Mouse (Mus musculus) heart, postnatal 0 days (tissue): ENCODE data around the gene Gm21915. TPM values are rescaled to one million over a fixed set of nuclear protein-coding genes. Genes with fewer than 3 reads are reported as not detected.
A peak's percentile ranks its signal among the peaks of the same experiment; 100 is the strongest.

ENCODE experiments used
- ATAC-seq: fragments of 200-750 bp; cut with Nextera tagmentation; 2 replicates; pipeline ENCODE4 v1.8.0; 2017; ENCODE audit warnings: low read depth, moderate number of reproducible peaks, moderate library complexity; ENCODE audit not compliant: insufficient read depth
- DNase-seq: peaks from one replicate; pipeline ENCODE4 v3.0.0-alpha.2; 2016; ENCODE audit warnings: low spot score
- H3K27ac ChIP-seq: fragments of 300-500 bp; sonication (generic); 2 replicates; pipeline ENCODE4 v1.5.1; 2014; ENCODE audit warnings: low read depth, mild to moderate bottlenecking
- H3K27me3 ChIP-seq: fragments of 300-500 bp; sonication (generic); 2 replicates; pipeline ENCODE4 v1.6.1; 2014; ENCODE audit warnings: low read length, mixed read lengths; ENCODE audit not compliant: control insufficient read depth, insufficient read depth
- H3K36me3 ChIP-seq: fragments of 300-500 bp; sonication (generic); replicated peaks from 2 replicates; pipeline ENCODE4 v1.6.1; 2014; ENCODE audit warnings: low read length, mixed read lengths; ENCODE audit not compliant: control insufficient read depth, insufficient read depth
- H3K4me1 ChIP-seq: fragments of 300-500 bp; sonication (generic); 2 replicates; pipeline ENCODE4 v1.6.1; 2014; ENCODE audit warnings: antibody characterized with exemption; ENCODE audit not compliant: control insufficient read depth, insufficient read depth
- H3K4me2 ChIP-seq: fragments of 300-500 bp; sonication (generic); 2 replicates; pipeline ENCODE4 v1.6.1; 2014; ENCODE audit warnings: low read depth, mild to moderate bottlenecking, low read length, moderate library complexity
- H3K4me3 ChIP-seq: fragments of 300-500 bp; sonication (generic); 2 replicates; pipeline ENCODE4 v1.5.1; 2014; ENCODE audit warnings: low read depth, low read length
- H3K9ac ChIP-seq: fragments of 300-500 bp; sonication (generic); replicated peaks from 2 replicates; pipeline ENCODE4 v1.6.1; 2014; ENCODE audit warnings: low read depth, low read length, mixed read lengths
- H3K9me3 ChIP-seq: fragments of 300-500 bp; sonication (generic); replicated peaks from 2 replicates; pipeline ENCODE4 v1.6.1; 2016; ENCODE audit warnings: low read length; ENCODE audit not compliant: control insufficient read depth
- CTCF ChIP-seq: IDR thresholded peaks from 2 replicates; pipeline ENCODE4 v1.5.1; 2016; ENCODE audit warnings: antibody characterized with exemption, control low read depth, low read depth
- EP300 ChIP-seq: IDR thresholded peaks from 2 replicates; pipeline ENCODE4 v1.6.1; 2016; ENCODE audit warnings: antibody characterized with exemption, low read depth
- WGBS: fragments of 180-500 bp; shearing (Covaris S2); extraction: QIAGEN DNeasy Blood & Tissue Kit; methylation state at CpG from one replicate; pipeline ENCODE4 v1.1.7; 2014; 5-methylcytosine and 5-hydroxymethylcytosine counted together
- polyA plus RNA-seq: library from polyadenylated mRNA; unstranded; fragments of >200 nt; fragmentation: Nextera tagmentation; extraction: Ambion mirVana; gene quantifications from 2 replicates; pipeline ENCODE4 v1.2.1, GENCODE M21; 2015
- total RNA-seq: library from RNA; depleted of rRNA; stranded (reverse); fragments of >200 nt; gene quantifications from 2 replicates; pipeline ENCODE4 v1.2.3, GENCODE M21; 2014; ENCODE audit warnings: low replicate concordance

Gene Gm21915
- total and polyA plus RNA-seq, 2 experiments from 2014 or later, result not detected

DNA sequence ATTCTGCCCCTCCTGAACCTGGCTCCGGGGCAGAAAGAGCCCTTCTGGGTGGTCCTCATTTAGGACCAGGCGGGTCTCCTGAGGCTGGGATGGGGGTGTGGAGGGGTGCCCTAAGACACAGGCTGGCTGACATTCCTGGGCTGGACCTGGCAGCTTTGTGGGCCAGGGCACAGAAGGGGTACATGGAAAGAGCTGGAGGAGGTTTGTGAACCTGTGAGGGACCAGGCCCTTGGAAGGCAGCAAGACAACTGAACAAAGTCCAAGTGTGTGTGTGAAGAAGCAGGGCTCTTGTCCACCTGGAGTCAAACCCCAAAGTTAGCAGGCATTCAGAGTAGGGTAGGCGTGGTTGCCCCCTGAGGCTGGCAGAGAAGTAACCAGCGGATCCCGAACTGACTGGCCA is 16.6 kb downstream of the Gm21915 start:
- 74% methylated on average over 5 of the region's 5 CpGs for WGBS
- Histone ChIP-seq H3K9ac (no peak overlapping the region), H3K27ac (no peak overlapping the region)

DNA sequence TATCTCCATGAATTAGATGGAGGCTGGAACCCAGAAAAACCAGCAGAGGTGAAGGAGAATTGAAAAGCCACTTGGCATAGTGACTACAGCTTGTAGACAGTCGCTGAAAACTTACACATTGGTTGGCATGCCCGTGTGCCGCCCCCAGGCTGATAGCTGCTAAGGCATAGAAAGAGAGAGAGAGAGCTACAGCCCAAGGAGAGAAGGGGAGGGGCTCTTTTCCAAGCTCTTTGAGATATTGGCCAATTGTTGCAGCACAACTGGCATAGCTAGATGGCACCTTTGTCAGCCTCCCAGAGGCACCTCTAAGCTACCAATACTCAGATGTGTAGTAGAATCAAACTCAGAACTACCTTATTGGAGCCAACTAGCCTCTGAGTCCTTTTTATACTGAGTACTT is 17.1 kb downstream of the Gm21915 start:
- Histone ChIP-seq H3K36me3 (no peaks in the 10 kb centered on the region), H3K9me3 (no peaks in the 10 kb centered on the region), H3K27ac (no peak overlapping the region), H3K4me2 (peak overlapping the region; percentile 96; the same call in 1 of the 2 replicates), H3K4me1 (peaks cover 7% of the 10 kb centered on the region; the same call in 1 of the 2 replicates), H3K4me3 (no peak overlapping the region; the same call in 1 of the 2 replicates), H3K27me3 (peaks cover 35% of the 10 kb centered on the region), H3K9ac (no peak overlapping the region)
- no peak for TF ChIP-seq CTCF
- TF ChIP-seq EP300, result no peak
- no peak for ATAC-seq
- no peak for DNase-seq
- 66% methylated on average over 3 of the region's 3 CpGs for WGBS

More for the DNA sequence above, 16.6 kb downstream of the Gm21915 start:
- H3K36me3 ChIP-seq, result no peaks in the 10 kb centered on the region
- H3K27me3 ChIP-seq, result peaks cover 35% of the 10 kb centered on the region
- H3K4me3 ChIP-seq, result peak overlapping the region; percentile 66
- ATAC-seq, result no peak
- peaks cover 7% of the 10 kb centered on the region; the same call in 1 of the 2 replicates for H3K4me1 ChIP-seq
- H3K4me2 ChIP-seq, result peak overlapping the region; percentile 96
- TF ChIP-seq EP300 (no peak), CTCF (no peak)
- H3K9me3 ChIP-seq, result no peaks in the 10 kb centered on the region
- no peak for DNase-seq

DNA sequence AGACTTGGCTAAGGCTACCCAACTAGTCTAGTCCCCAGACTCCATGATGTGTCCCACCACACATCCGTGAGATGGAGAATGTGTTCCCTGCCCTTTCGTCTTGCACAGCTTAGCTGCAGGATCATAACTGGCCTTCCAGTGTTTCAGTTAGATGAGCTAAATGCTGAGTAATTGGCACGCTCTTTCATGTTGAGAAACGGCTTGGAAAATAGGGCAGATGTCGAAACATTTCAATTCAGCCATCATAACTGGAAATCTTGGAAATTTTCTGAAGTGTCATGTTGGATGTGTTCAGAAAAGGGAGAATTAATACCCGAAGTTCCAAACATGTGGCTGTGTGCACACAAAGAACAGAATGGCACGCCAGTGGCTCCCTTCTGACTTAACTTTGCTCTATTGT is 20.1 kb downstream of the Gm21915 start:
- 84% methylated on average over 7 of the region's 7 CpGs for WGBS
- peaks cover 7% of the 10 kb centered on the region; the same call in 1 of the 2 replicates for H3K4me1 ChIP-seq
- no peaks in the 10 kb centered on the region for H3K9me3 ChIP-seq
- H3K27me3 ChIP-seq, result peaks cover 24% of the 10 kb centered on the region
- H3K36me3 ChIP-seq, result no peaks in the 10 kb centered on the region
- ATAC-seq (no peak), DNase-seq (no peak)
- no peak overlapping the region for H3K4me3 ChIP-seq
- H3K9ac ChIP-seq, result no peak overlapping the region
- no peak overlapping the region for H3K27ac ChIP-seq
- H3K4me2 ChIP-seq, result no peak overlapping the region
- no peak for TF ChIP-seq EP300

DNA sequence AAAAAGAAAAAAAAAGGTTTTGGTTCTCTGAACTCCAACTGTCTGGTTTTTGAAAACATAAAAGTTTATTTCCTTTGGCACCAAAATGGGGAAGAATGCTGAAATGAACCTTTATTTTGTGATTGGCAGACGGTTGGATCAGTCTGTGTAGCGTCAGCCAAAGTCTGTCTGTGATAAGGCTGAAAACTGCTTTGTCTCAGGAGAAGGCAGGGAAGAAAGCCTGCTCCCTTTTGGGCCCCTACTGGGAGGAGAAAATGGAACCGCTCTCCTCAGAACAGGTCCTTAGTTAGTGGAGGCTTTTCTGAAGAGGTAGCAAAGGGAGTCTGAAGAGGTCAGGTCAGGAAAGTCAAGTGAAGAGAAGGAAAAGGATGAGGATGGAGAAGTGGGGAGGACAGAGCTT is 22.6 kb downstream of the Gm21915 start:
- ATAC-seq (no peak), DNase-seq (no peak)
- Histone ChIP-seq H3K4me3 (no peak overlapping the region), H3K9me3 (no peaks in the 10 kb centered on the region), H3K9ac (no peak overlapping the region), H3K36me3 (no peaks in the 10 kb centered on the region), H3K27me3 (peaks cover 2% of the 10 kb centered on the region; the same call in 1 of the 2 replicates), H3K4me2 (no peak overlapping the region), H3K27ac (no peak overlapping the region), H3K4me1 (no peaks in the 10 kb centered on the region)
- TF ChIP-seq EP300, result no peak
- no peak for TF ChIP-seq CTCF
- WGBS, result 40% methylated on average over 3 of the region's 3 CpGs

DNA sequence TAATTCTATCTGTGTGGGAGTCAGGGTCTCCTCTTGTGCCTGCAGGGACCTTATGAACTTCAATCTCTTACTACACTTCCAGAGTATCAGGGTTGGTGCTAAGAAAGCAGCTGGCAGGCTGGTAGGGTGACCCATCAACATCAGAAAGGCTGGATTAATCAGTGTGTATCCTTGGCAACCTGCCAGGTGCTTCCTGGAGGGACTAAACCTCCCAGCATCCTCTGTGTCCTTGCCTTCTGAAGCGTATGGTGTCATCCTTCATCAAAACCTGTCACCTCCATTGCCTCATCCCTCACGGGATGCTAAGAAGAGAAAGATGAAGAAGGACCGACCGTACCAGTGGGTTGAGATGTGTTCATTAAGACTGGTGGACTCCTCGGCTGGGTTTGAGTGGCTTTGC is 23.4 kb downstream of the Gm21915 start:
- no peak for DNase-seq
- no peak overlapping the region for H3K27ac ChIP-seq

DNA sequence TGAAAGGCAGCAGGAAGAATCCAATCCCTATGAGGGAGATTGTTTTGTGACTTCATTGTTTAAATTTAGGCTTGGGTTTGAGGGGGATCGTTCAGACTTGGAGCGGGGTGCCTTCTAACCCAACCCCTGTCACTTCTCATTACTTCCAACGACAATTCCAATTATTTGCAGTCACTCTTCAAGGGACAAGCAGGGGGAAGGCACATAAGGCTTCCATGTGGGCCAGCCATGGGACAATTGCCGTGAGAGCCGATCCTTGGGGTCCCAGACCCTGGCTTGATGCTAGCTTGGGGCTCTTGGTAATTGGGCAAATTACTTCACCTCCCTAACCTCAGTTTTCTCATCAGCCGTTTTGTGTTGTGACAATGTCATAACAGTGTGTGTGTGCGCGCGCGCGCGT is 23.9 kb downstream of the Gm21915 start:
- no peak overlapping the region for H3K4me3 ChIP-seq
- no peak overlapping the region for H3K9ac ChIP-seq
- 83% methylated on average over 12 of the region's 12 CpGs for WGBS
- ATAC-seq, result no peak
- no peak overlapping the region for H3K27ac ChIP-seq
- H3K4me2 ChIP-seq, result no peak overlapping the region
- no peak for DNase-seq
- peaks cover 2% of the 10 kb centered on the region; the same call in 1 of the 2 replicates for H3K27me3 ChIP-seq
- H3K36me3 ChIP-seq, result no peaks in the 10 kb centered on the region
- H3K9me3 ChIP-seq, result no peaks in the 10 kb centered on the region
- no peaks in the 10 kb centered on the region for H3K4me1 ChIP-seq
- TF ChIP-seq EP300 (no peak), CTCF (no peak)

More for the DNA sequence above, 23.4 kb downstream of the Gm21915 start:
- Histone ChIP-seq H3K9me3 (no peaks in the 10 kb centered on the region), H3K9ac (no peak overlapping the region), H3K4me3 (no peak overlapping the region), H3K36me3 (no peaks in the 10 kb centered on the region), H3K4me2 (no peak overlapping the region), H3K27me3 (peaks cover 2% of the 10 kb centered on the region; the same call in 1 of the 2 replicates), H3K4me1 (no peaks in the 10 kb centered on the region)
- ATAC-seq, result no peak
- TF ChIP-seq EP300 (no peak), CTCF (no peak)
- WGBS, result 69% methylated on average over 5 of the region's 5 CpGs
